Mouse (Mus musculus): ENCODE results near the gene Nucb1. TPM values are rescaled to one million over a fixed set of nuclear protein-coding genes. Genes with fewer than 3 reads are reported as not detected.

Nucb1 gene
- total RNA-seq, 2 experiments from 2014 or later: 184 to 398 TPM

GRCm38 (mm10) chr7:45446589-45446988, 63.6 kb downstream of the Nucb1 start:
- ATAC-seq (replicated peaks; ENCODE audit: poor library complexity, severe bottlenecking): no peak

GRCm38 (mm10) chr7:45443526-45444420, 66.4 kb downstream of the Nucb1 start:
- no peak for ATAC-seq (replicated peaks; ENCODE audit: poor library complexity, severe bottlenecking)

Other genes with a start within 250 kb of the Nucb1 start
Only the 30 nearest of the 34 such genes appear.
- gene Trpm4, start 176.6 kb downstream of the Nucb1 start, total RNA-seq (2014; fragmentation: Nextera tagmentation): 5.4 and 6.3 TPM in 2 replicates
- 2.4 and 3.9 TPM in 2 replicates for gene Trpm4, start 176.6 kb downstream of the Nucb1 start, total RNA-seq (2017)
- gene Hrc, start 175.1 kb downstream of the Nucb1 start, total RNA-seq (2014; fragmentation: Nextera tagmentation): not detected in 2 replicates
- not detected in 2 replicates for gene Hrc, start 175.1 kb downstream of the Nucb1 start, total RNA-seq (2017)
- gene Ppfia3, start 143.4 kb downstream of the Nucb1 start, total RNA-seq (2014; fragmentation: Nextera tagmentation): 1.2 TPM in 1 of 2 replicates, not detected in the other
- gene Ppfia3, start 143.4 kb downstream of the Nucb1 start, total RNA-seq (2017): not detected in 2 replicates
- not detected in 2 replicates for gene Lin7b, start 139.8 kb downstream of the Nucb1 start, total RNA-seq (2014; fragmentation: Nextera tagmentation)
- gene Lin7b, start 139.8 kb downstream of the Nucb1 start, total RNA-seq (2017): 1.9 TPM in 1 of 2 replicates, not detected in the other
- 259 and 270 TPM in 2 replicates for gene Snrnp70, start 114.7 kb downstream of the Nucb1 start, total RNA-seq (2014; fragmentation: Nextera tagmentation)
- 374 and 382 TPM in 2 replicates for gene Snrnp70, start 114.7 kb downstream of the Nucb1 start, total RNA-seq (2017)
- gene Kcna7, start 104.8 kb downstream of the Nucb1 start, total RNA-seq (2014; fragmentation: Nextera tagmentation): not detected in 2 replicates
- not detected in 2 replicates for gene Kcna7, start 104.8 kb downstream of the Nucb1 start, total RNA-seq (2017)
- gene Ntf5, start 96.7 kb downstream of the Nucb1 start, total RNA-seq (2014; fragmentation: Nextera tagmentation): not detected in 2 replicates
- gene Ntf5, start 96.7 kb downstream of the Nucb1 start, total RNA-seq (2017): not detected in 2 replicates
- gene Lhb, start 89.6 kb downstream of the Nucb1 start, total RNA-seq (2014; fragmentation: Nextera tagmentation): not detected in 2 replicates
- not detected in 2 replicates for gene Lhb, start 89.6 kb downstream of the Nucb1 start, total RNA-seq (2017)
- gene Gys1, start 75.6 kb downstream of the Nucb1 start, total RNA-seq (2014; fragmentation: Nextera tagmentation): 27.1 and 32.4 TPM in 2 replicates
- 20.3 and 21.3 TPM in 2 replicates for gene Gys1, start 75.6 kb downstream of the Nucb1 start, total RNA-seq (2017)
- 90.0 and 147 TPM in 2 replicates for gene Ruvbl2, start 72.3 kb downstream of the Nucb1 start, total RNA-seq (2014; fragmentation: Nextera tagmentation)
- gene Ruvbl2, start 72.3 kb downstream of the Nucb1 start, total RNA-seq (2017): 191 and 250 TPM in 2 replicates
- 1,113 and 1,886 TPM in 2 replicates for gene Ftl1, start 50.5 kb downstream of the Nucb1 start, total RNA-seq (2014; fragmentation: Nextera tagmentation)
- gene Ftl1, start 50.5 kb downstream of the Nucb1 start, total RNA-seq (2017): 1,040 and 1,064 TPM in 2 replicates
- 39.3 and 51.9 TPM in 2 replicates for gene Bax, start 43.5 kb downstream of the Nucb1 start, total RNA-seq (2014; fragmentation: Nextera tagmentation)
- gene Bax, start 43.5 kb downstream of the Nucb1 start, total RNA-seq (2017): 28.7 and 34.2 TPM in 2 replicates
- not detected in 2 replicates for gene Tulp2, start 28.5 kb downstream of the Nucb1 start, total RNA-seq (2014; fragmentation: Nextera tagmentation)
- gene Tulp2, start 28.5 kb downstream of the Nucb1 start, total RNA-seq (2017): not detected in 2 replicates
- gene Gm45808, start 23.6 kb downstream of the Nucb1 start, total RNA-seq (2014; fragmentation: Nextera tagmentation): not detected in 2 replicates
- gene Gm45808, start 23.6 kb downstream of the Nucb1 start, total RNA-seq (2017): not detected in 2 replicates
- 29.3 and 31.1 TPM in 2 replicates for gene Dhdh, start 21.6 kb downstream of the Nucb1 start, total RNA-seq (2014; fragmentation: Nextera tagmentation)
- gene Dhdh, start 21.6 kb downstream of the Nucb1 start, total RNA-seq (2017): 18.4 and 20.2 TPM in 2 replicates
- gene Ppp1r15a, start 15.9 kb upstream of the Nucb1 start, total RNA-seq (2014; fragmentation: Nextera tagmentation): 8.3 and 22.1 TPM in 2 replicates
- 51.1 and 54.9 TPM in 2 replicates for gene Ppp1r15a, start 15.9 kb upstream of the Nucb1 start, total RNA-seq (2017)
- gene Plekha4, start 15.9 kb upstream of the Nucb1 start, total RNA-seq (2014; fragmentation: Nextera tagmentation): not detected in 2 replicates
- 0.26 TPM in 1 of 2 replicates, not detected in the other for gene Plekha4, start 15.9 kb upstream of the Nucb1 start, total RNA-seq (2017)
- gene Hsd17b14, start 44.5 kb upstream of the Nucb1 start, total RNA-seq (2014; fragmentation: Nextera tagmentation): 4.4 TPM in 1 of 2 replicates, not detected in the other
- 0.26 and 0.41 TPM in 2 replicates for gene Hsd17b14, start 44.5 kb upstream of the Nucb1 start, total RNA-seq (2017)
- 69.1 and 81.6 TPM in 2 replicates for gene Bcat2, start 59.7 kb upstream of the Nucb1 start, total RNA-seq (2014; fragmentation: Nextera tagmentation)
- 38.9 and 42.7 TPM in 2 replicates for gene Bcat2, start 59.7 kb upstream of the Nucb1 start, total RNA-seq (2017)
- not detected in 2 replicates for gene Fgf21, start 105.1 kb upstream of the Nucb1 start, total RNA-seq (2014; fragmentation: Nextera tagmentation)
- gene Fgf21, start 105.1 kb upstream of the Nucb1 start, total RNA-seq (2017): not detected in 2 replicates
- not detected in 2 replicates for gene Fut1, start 106.9 kb upstream of the Nucb1 start, total RNA-seq (2014; fragmentation: Nextera tagmentation)
- not detected in 2 replicates for gene Fut1, start 106.9 kb upstream of the Nucb1 start, total RNA-seq (2017)
- not detected in 2 replicates for gene Izumo1, start 111.4 kb upstream of the Nucb1 start, total RNA-seq (2014; fragmentation: Nextera tagmentation)
- 0.34 TPM in 1 of 2 replicates, not detected in the other for gene Izumo1, start 111.4 kb upstream of the Nucb1 start, total RNA-seq (2017)
- gene Rasip1, start 117.1 kb upstream of the Nucb1 start, total RNA-seq (2014; fragmentation: Nextera tagmentation): 0.15 TPM in 1 of 2 replicates, not detected in the other
- gene Rasip1, start 117.1 kb upstream of the Nucb1 start, total RNA-seq (2017): 0.93 TPM in 1 of 2 replicates, not detected in the other
- gene Mamstr, start 129.6 kb upstream of the Nucb1 start, total RNA-seq (2014; fragmentation: Nextera tagmentation): not detected in 2 replicates
- gene Mamstr, start 129.6 kb upstream of the Nucb1 start, total RNA-seq (2017): 0.36 TPM in 1 of 2 replicates, not detected in the other
- 0.24 TPM in 1 of 2 replicates, not detected in the other for gene Fut2, start 156.0 kb upstream of the Nucb1 start, total RNA-seq (2014; fragmentation: Nextera tagmentation)
- not detected in 2 replicates for gene Fut2, start 156.0 kb upstream of the Nucb1 start, total RNA-seq (2017)
- not detected in 2 replicates for gene Ntn5, start 173.6 kb upstream of the Nucb1 start, total RNA-seq (2014; fragmentation: Nextera tagmentation)
- gene Ntn5, start 173.6 kb upstream of the Nucb1 start, total RNA-seq (2017): not detected in 2 replicates
- not detected in 2 replicates for gene Sec1, start 184.0 kb upstream of the Nucb1 start, total RNA-seq (2014; fragmentation: Nextera tagmentation)
- gene Sec1, start 184.0 kb upstream of the Nucb1 start, total RNA-seq (2017): not detected in 2 replicates
- not detected in 2 replicates for gene Car11, start 189.4 kb upstream of the Nucb1 start, total RNA-seq (2014; fragmentation: Nextera tagmentation)
- 0.09 TPM in 1 of 2 replicates, not detected in the other for gene Car11, start 189.4 kb upstream of the Nucb1 start, total RNA-seq (2017)
- 1.7 and 3.1 TPM in 2 replicates for gene Dbp, start 194.7 kb upstream of the Nucb1 start, total RNA-seq (2014; fragmentation: Nextera tagmentation)
- 4.0 and 6.3 TPM in 2 replicates for gene Dbp, start 194.7 kb upstream of the Nucb1 start, total RNA-seq (2017)
- gene Rpl18, start 205.1 kb upstream of the Nucb1 start, total RNA-seq (2014; fragmentation: Nextera tagmentation): 2,165 and 2,847 TPM in 2 replicates
- gene Rpl18, start 205.1 kb upstream of the Nucb1 start, total RNA-seq (2017): 1,831 and 2,021 TPM in 2 replicates

All from granulocyte monocyte progenitor cell, adult 5-6 weeks (primary cell).